Mouse (Mus musculus): ENCODE measurements at regions not wholly inside any gene's neighbourhood (a gene's known extent, or its start where the extent isn't known, plus 50 kb on each side); places are given as distances from the start of the nearest gene placed in this dataset.

DNA sequence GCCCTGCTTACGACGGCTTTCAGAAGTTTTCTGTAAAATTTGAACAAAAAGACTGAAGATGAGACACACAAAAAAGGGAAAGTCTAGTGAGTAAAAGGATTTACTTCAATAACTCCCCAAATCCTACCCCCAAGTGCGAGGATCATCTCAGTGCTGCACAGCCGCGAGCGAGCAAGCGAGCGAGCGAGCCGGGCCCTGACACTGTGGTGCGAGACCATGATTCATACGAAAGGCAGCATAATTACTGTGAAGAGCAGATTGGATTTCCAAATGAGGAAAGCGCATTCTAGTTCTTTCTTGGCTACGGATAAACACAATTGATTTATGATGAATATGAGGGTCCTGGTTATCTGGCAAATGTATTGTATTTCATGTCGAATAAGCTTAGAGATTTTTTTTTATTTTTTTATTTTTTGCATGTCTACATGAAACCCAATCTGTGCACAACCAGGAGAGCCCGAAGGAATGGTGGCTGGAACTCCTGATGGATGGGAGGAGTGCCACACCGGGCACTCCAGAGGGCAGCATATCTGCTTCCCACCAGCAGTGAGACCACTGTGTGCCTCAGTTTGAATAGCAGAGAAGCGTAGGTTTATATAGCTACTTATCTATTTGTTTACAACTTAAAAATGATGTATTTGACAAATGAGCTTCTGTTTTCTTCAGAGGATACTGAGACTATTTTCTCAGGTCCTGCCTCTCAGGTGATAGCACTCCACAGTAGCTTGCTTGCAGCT, 106.9 kb upstream of the Fam241a start:
- TF ChIP-seq CTCF (conservative IDR thresholded peaks at IDR 0.05; ENCODE audit: low read length) (no peak), NANOG (IDR thresholded peaks at IDR 0.05; ENCODE audit: borderline replicate concordance, low read length) (no peak)
